Mouse (Mus musculus): ENCODE results near the gene Gpc5. TPM values are rescaled to one million over a fixed set of nuclear protein-coding genes. Genes with fewer than 3 reads are reported as not detected.

The Gpc5 gene
- polyA plus RNA-seq, 1 experiment from 2014 or later, result 1.0 TPM

DNA sequence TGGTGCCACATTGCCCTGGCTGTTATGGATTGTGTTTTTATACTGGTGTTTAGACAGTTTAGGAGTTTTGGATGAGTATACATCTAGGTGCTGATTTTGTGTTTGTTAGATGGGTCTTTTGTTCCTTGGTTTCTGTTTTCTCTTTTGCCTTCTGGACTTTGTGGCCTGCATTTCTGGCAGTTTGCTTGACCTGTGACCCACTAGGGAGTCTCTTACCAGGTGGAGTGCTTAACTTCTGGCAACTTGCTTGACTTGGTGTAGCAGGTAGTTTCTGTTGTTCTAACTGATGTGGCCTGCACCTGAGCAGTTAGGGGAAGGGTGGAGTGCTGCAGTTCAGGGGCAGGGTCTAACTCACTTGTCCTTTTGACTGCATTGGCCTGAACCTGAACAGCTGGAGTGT is 14.3 kb downstream of the Gpc5 start:
- DNase-seq (ENCODE audit: low spot score), result no peak

DNA sequence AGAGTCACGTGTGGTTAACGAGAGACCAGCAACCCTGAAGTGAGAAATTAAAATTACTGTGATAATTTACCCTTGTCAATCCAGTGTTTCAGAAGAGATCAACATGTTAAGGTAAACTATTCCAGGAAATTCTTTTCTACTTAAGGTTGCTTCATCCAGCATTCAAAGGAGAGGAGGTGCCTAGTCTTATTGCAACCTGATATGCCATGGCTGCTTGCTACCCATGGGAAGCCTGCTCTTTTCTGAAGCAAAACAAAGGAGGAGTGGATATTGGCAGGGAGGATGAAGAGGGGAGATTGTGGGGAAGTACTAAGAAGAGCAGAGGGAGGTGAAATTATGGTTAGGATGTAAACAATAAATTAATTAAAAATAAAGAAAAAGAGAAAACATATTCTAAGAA is 15.5 kb downstream of the Gpc5 start:
- DNase-seq (ENCODE audit: low spot score), result no peak

- no peak for DNase-seq (ENCODE audit: low spot score)
Measured at GRCm38 (mm10) chr14:115118626-115119025, 26.6 kb downstream of the Gpc5 start.

- peak; percentile 3 for DNase-seq (ENCODE audit: low spot score)
Measured at GRCm38 (mm10) chr14:115148821-115149220, 56.8 kb downstream of the Gpc5 start.

DNA sequence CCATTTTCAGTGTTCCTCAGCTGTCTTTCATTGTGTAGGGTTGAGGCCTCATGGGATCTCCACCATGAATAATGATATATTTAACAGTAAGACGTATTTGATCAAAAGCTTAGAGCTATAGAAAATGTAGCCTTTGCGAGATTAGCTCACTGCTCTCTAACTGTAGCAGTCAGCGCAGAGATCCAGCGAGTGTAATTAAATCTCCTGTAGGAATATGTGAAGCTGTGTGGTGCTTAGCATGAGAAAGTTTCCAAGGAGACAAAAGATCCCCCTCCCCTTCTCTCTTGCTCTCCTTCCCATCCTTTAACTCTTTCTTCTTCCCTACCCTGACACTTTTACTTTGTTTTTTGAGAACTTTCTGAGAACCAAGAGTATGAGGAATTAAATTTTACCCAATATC is 64.6 kb downstream of the Gpc5 start:
- DNase-seq (ENCODE audit: low spot score), result no peak

DNA sequence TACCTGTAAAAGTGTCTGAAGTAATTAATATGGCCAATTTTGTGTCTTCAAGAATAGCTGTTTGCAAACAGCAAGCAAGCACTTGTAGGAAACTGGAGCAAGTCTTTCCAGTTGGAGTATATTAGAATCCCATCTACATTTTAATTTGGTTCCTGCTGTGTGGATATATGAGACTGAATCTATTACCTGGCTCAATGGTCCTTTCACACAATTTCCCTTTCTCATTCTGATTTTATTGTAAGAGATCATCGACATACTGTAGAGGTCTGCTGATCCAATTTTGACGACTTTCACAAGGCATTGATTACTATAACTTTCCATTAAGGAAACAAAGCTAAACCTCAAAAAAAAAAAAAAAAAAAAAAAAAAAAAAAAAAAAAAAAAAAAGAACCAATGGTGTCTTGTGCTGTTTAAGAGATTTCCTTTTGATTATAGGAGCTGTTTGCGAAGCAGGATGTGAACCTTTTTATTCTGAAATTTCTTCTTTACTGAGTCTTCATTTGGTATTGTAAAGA is 85.4 kb downstream of the Gpc5 start:
- DNase-seq (ENCODE audit: low spot score), result no peak

- DNase-seq (ENCODE audit: low spot score), result no peak
Measured at GRCm38 (mm10) chr14:115179925-115180324, 87.9 kb downstream of the Gpc5 start.

DNA sequence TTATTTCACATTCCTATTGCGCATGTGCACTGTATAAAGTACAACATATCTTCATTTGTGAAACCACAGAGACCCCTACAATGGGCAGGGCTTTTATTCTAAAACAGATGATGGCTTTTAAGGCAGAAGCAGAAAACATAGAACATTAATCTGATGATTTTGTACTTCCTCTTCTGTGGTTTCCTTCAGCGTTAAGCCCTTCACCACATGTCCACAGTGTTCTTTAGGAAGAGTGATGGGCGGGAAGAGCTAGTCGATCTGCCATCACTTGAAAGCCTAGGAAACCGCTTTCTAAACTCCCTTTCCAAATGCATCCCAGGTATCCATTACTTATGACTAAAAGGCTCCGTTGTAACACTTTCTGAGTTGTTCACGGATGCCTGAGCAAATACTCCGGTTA is 96.2 kb downstream of the Gpc5 start:
- DNase-seq (ENCODE audit: low spot score), result no peak

- no peak for DNase-seq (ENCODE audit: low spot score)
Measured at GRCm38 (mm10) chr14:115228075-115228474, 136.1 kb downstream of the Gpc5 start.

DNA sequence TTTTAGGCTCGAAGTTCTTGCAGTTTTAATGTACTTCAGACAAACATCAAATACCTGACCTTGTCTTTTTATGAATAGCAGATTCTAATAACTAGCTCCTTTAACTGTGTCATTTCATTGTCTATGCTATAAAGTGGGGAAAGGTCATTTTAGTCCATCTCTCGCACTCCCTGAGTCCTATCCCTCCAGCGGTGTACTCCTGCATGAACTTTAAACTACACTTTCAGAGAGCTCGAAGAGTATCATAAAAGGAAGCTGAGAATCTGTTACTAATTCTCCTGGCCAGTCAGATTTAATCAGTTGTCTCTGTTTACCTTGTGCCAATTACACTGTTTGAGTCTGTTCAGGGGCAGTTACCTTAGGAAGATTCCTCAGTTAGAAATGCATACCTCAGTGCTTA is 144.4 kb downstream of the Gpc5 start:
- no peak for DNase-seq (ENCODE audit: low spot score)

DNA sequence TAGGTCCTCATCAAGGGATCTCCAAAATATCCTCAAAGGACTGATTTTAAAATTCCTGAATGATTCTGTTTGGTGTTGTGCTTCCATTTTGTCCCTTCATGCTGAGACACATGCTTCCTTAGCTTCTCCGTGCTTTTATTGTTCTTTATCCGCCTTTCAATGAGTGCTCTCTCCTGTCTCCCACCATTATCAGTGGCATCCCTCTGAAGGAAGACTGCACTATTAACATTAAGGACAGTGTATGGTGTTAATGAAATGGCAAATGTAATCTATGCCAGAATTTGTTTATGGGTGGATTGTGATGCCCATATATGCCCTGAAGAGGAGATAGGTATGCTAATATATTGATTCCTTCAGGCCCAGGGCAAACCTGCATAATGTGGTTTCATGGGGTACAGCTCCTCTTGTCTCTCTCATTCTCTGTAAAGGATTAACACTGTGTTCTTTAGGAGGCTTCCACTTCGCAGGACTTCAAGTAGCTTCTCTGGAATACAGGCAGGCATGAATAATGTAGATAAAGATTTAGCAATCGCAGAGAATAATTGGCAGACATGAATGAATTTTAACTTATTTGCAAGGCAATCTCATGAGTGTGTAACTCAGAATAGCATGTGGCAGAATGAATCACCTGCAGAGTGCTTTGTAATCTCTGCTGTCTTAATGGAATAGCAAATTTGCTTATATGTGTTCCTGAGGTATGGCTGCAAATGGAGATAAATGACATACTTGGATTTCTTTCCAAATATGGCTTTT is 148.8 kb downstream of the Gpc5 start:
- no peak for DNase-seq (ENCODE audit: low spot score)

- DNase-seq (ENCODE audit: low spot score), result peak; percentile 42
Measured at GRCm38 (mm10) chr14:115250537-115250936, 158.5 kb downstream of the Gpc5 start.

DNA sequence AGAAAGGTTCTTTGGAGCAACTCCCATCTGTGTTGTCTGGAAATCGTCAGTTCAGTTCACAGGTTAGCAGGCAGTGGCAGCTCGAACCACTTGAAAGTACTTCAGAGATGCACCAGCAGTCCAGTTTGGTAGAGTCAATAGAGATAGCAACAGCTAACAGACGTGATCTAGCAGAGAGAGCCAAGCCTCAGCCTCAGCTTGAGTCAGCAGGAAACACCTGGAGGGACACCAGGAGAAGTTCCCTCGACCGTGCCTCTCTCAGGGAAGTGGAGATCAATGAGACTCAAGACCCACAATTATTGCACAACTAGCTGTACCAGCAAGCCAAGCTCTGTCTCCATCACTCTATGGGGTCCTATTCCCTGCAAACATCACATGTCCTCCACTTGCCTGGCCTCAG is 159.8 kb downstream of the Gpc5 start:
- peak; percentile 32 for DNase-seq (ENCODE audit: low spot score)

- DNase-seq (ENCODE audit: low spot score), result no peak
Measured at GRCm38 (mm10) chr14:115253155-115253554, 161.1 kb downstream of the Gpc5 start.

DNA sequence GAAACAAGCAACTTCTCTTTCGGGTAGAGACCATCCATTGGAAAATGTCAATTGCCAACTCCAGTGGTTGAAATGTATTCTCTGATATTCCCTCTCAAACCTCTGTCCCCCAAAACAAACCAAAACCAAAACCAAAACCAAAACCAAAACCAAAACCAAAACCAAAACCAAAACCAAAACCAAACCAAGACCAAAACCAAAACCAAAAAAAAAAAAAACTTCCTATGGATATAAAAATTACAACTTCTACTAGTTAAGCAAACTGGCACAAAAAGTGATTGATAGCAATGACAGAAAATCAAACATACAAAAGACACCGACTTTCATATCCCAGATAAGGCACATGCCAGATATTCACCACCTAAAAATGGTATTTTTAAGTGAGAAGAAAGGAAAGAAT is 161.7 kb downstream of the Gpc5 start:
- no peak for DNase-seq (ENCODE audit: low spot score)

DNA sequence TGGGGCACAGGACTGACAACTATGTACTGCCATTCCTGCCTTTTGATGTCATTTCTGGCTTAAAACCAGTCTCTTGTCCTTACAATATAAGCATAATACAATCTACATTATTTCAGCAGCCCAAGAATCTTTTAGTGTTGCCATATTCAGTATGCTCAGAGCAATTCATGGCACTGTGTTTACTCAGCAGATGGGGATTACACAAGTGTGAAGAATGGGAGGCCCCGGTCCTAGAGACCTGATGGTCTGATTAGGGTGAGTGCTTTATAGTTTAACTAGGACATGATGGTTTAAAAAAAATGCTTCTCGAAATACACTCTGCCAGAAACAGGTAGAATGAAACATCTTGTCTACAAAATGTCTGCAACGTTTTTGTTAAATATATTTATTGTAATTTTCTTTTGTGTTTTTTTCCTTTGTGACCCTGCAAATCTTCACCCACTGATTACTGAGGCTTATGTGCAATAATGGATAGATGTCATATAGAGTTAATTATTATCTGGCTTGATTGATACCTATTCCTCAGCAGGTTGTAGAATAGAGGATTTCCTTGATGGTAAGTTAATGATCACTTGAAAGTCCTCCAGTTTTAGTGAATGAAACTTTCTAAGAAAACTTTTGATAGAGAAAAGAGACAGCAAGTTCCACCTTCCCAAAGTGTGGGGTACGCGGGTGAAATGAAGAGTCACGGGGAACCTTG is 177.8 kb downstream of the Gpc5 start:
- DNase-seq (ENCODE audit: low spot score), result no peak

DNA sequence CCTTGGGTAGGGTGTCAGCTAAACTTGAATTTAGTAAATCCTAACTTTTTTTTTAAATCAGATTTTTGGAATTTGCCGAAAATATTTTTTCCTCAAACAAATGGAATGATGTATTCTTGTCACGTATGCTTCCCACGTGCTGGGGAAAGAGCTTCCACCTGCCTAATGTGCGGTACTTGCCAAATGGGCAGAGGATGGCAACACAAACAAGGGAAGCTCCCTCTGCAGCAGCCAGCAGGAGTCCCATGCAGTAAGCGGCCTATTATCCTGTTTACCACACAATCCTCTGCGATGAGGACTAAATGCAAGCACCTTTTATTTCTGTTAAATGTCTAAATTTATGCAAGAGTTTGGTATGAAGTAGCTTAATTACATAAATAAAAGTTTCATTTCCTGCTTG is 178.4 kb downstream of the Gpc5 start:
- no peak for DNase-seq (ENCODE audit: low spot score)

- no peak for DNase-seq (ENCODE audit: low spot score)
Measured at GRCm38 (mm10) chr14:115282782-115283181, 190.8 kb downstream of the Gpc5 start.

GRCm38 (mm10) chr14:115324247-115324646 is 232.2 kb downstream of the Gpc5 start:
- DNase-seq (ENCODE audit: low spot score), result no peak

GRCm38 (mm10) chr14:115326426-115326825 is 234.4 kb downstream of the Gpc5 start:
- no peak for DNase-seq (ENCODE audit: low spot score)

- DNase-seq (ENCODE audit: low spot score), result peak; percentile 8
Measured at GRCm38 (mm10) chr14:115339084-115339483, 247.1 kb downstream of the Gpc5 start.

DNA sequence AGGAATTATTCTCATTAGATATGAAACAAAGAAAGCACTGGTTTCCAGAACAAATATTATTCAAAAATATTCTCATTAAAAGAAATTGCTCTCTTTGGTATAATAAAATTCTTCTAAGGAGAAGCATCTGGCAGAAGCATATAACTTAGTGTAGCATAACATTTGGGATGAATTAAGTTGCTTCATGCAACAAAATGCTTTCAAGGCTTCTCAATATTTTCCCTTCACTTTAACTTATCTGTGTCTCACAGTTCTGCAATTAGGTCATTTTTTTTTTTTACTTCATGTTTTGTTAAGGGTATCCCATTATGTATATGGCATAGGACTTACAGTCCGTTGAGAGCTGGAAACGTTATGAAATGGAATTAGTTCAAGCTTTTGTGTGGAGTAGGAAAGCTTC is 250.6 kb downstream of the Gpc5 start:
- no peak for DNase-seq (ENCODE audit: low spot score)

- DNase-seq (ENCODE audit: low spot score), result no peak
Measured at GRCm38 (mm10) chr14:115349448-115349847, 257.4 kb downstream of the Gpc5 start.
